Mouse (Mus musculus) liver, embryonic 14.5 days (tissue): ENCODE results near the gene Pigb. TPM values are rescaled to one million over a fixed set of nuclear protein-coding genes. Genes with fewer than 3 reads are reported as not detected.

Experiments
- ATAC-seq: fragments of 200-750 bp; cut with Nextera tagmentation; 2 replicates; pipeline ENCODE4 v1.8.0; 2017; ENCODE audit warnings: moderate number of reproducible peaks, mild to moderate bottlenecking, moderate library complexity; ENCODE audit not compliant: insufficient read depth
- DNase-seq, 3 experiments: peaks; one replicate each; pipeline ENCODE4 v3.0.0-alpha.2; 2012 to 2013; ENCODE audit warnings: low read depth in 3 of 3, low spot score in 3 of 3
- H3K27ac ChIP-seq: fragments of 300-500 bp; sonication (generic); 2 replicates; pipeline ENCODE4 v1.5.1; 2014; ENCODE audit warnings: moderate library complexity, mild to moderate bottlenecking, control low read depth, inconsistent platforms
- H3K27me3 ChIP-seq: fragments of 300-500 bp; sonication (generic); 2 replicates; pipeline ENCODE4 v1.6.1; 2014; ENCODE audit warnings: mild to moderate bottlenecking, low read length, moderate library complexity; ENCODE audit not compliant: control insufficient read depth, insufficient read depth
- H3K36me3 ChIP-seq: fragments of 300-500 bp; sonication (generic); replicated peaks from 2 replicates; pipeline ENCODE4 v1.6.1; 2014; ENCODE audit warnings: low read depth; ENCODE audit not compliant: control insufficient read depth, insufficient read depth
- H3K4me1 ChIP-seq, 2 experiments: fragments of 200-500 bp in 1 of 2; fragments of 300-500 bp in 1 of 2; sonication (generic) in 1 of 2; replicated peaks; 2 replicates each; pipeline ENCODE4 v1.6.1; 2012 to 2014; ENCODE audit warnings: antibody characterized with exemption in 1 of 2, inconsistent platforms in 1 of 2, low read length in 1 of 2; ENCODE audit not compliant: control insufficient read depth in 2 of 2, insufficient read depth in 2 of 2
- H3K4me2 ChIP-seq: fragments of 300-500 bp; sonication (generic); 2 replicates; pipeline ENCODE4 v1.6.1; 2014; ENCODE audit warnings: low read depth, mild to moderate bottlenecking, control low read depth, moderate library complexity
- H3K4me3 ChIP-seq, 2 experiments: fragments of 200-500 bp in 1 of 2; fragments of 300-500 bp in 1 of 2; sonication (generic) in 1 of 2; 2 replicates each; pipeline ENCODE4 v1.5.1; 2012 to 2014; ENCODE audit warnings: low read depth in 2 of 2, low read length in 2 of 2, mild to moderate bottlenecking in 2 of 2, control low read depth in 1 of 2, inconsistent platforms in 1 of 2, moderate library complexity in 1 of 2; ENCODE audit not compliant: insufficient read depth in 1 of 2
- H3K9ac ChIP-seq: fragments of 300-500 bp; sonication (generic); replicated peaks from 2 replicates; pipeline ENCODE4 v1.6.1; 2014; ENCODE audit warnings: mild to moderate bottlenecking, control low read depth, moderate library complexity
- H3K9me3 ChIP-seq: fragments of 300-500 bp; sonication (generic); 2 replicates; pipeline ENCODE4 v1.6.1; 2016; ENCODE audit warnings: low read length, mixed read lengths; ENCODE audit not compliant: control insufficient read depth
- CTCF ChIP-seq: IDR thresholded peaks from 2 replicates; pipeline ENCODE4 v1.5.1; 2016; ENCODE audit warnings: antibody characterized with exemption, low read depth, control low read depth
- EP300 ChIP-seq: IDR thresholded peaks from 2 replicates; pipeline ENCODE4 v1.6.1; 2016; ENCODE audit warnings: antibody characterized with exemption, low read depth
- WGBS: fragments of 180-500 bp; shearing (Covaris S2); extraction: QIAGEN DNeasy Blood & Tissue Kit; methylation state at CpG from one replicate; pipeline ENCODE4 v1.1.7; 2014; ENCODE audit not compliant: insufficient replicate concordance; 5-methylcytosine and 5-hydroxymethylcytosine counted together
- polyA plus RNA-seq, 2 experiments: library from polyadenylated mRNA; depleted of rRNA in 1 of 2; stranded (reverse) in 1 of 2; unstranded in 1 of 2; fragments of >200 nt; fragmentation: Nextera tagmentation in 1 of 2; extraction: Ambion mirVana in 1 of 2; gene quantifications; 2 replicates each; pipeline versions ENCODE4 v1.2.1 to v1.2.3; 2012 to 2014

Gene Pigb
- polyA plus RNA-seq, 2 experiments: 4.3 to 5.2 TPM

GRCm38 (mm10) chr9:73039222-73039945 lies 794 bp downstream of the Pigb start:
- peak overlapping the region; percentile 89 for H3K9ac ChIP-seq
- peak; percentile 74 to 79 (median 77) for DNase-seq
- peak; percentile 86 for ATAC-seq
- peak overlapping the region; percentile 89 for H3K4me2 ChIP-seq
- H3K4me3 ChIP-seq: peak overlapping the region; percentile 70 to 86
- no peaks in the 10 kb centered on the region for H3K9me3 ChIP-seq
- no peak for TF ChIP-seq EP300
- H3K4me1 ChIP-seq: peaks cover 8 to 11% of the 10 kb centered on the region in 2 experiments
- H3K27ac ChIP-seq: peak overlapping the region; percentile 46
- H3K27me3 ChIP-seq: no peaks in the 10 kb centered on the region
- H3K36me3 ChIP-seq: no peaks in the 10 kb centered on the region
- WGBS: under 1% methylated on average over 49 of the region's 49 CpGs

- Histone ChIP-seq H3K27me3 (no peaks in the 10 kb centered on the region), H3K9ac (no peak overlapping the region), H3K4me3 (no peak overlapping the region), H3K4me2 (no peak overlapping the region), H3K9me3 (no peaks in the 10 kb centered on the region), H3K27ac (no peak overlapping the region), H3K36me3 (no peaks in the 10 kb centered on the region), H3K4me1 (no peaks in the 10 kb centered on the region)
- DNase-seq: no peak
- peak; percentile 30 for TF ChIP-seq CTCF
- no peak for TF ChIP-seq EP300
- no peak for ATAC-seq
- WGBS: 80% methylated on average over 1 of the region's 1 CpGs
These were observed 6.8 kb downstream of the Pigb start for GRCm38 (mm10) chr9:73033406-73033805.

GRCm38 (mm10) chr9:73031421-73031820 lies 8.8 kb downstream of the Pigb start:
- no peaks in the 10 kb centered on the region for H3K36me3 ChIP-seq
- H3K27ac ChIP-seq: no peak overlapping the region
- no peaks in the 10 kb centered on the region for H3K27me3 ChIP-seq
- no peak overlapping the region for H3K4me2 ChIP-seq
- WGBS: 57% methylated on average over 4 of the region's 4 CpGs
- ATAC-seq (no peak), DNase-seq (no peak)
- no peak overlapping the region for H3K9ac ChIP-seq
- no peak overlapping the region for H3K4me3 ChIP-seq
- no peaks in the 10 kb centered on the region for H3K4me1 ChIP-seq
- TF ChIP-seq CTCF (no peak), EP300 (no peak)
- H3K9me3 ChIP-seq: no peaks in the 10 kb centered on the region

- DNase-seq: no peak
- H3K27ac ChIP-seq: no peak overlapping the region
- H3K36me3 ChIP-seq: no peaks in the 10 kb centered on the region
- no peak overlapping the region for H3K9ac ChIP-seq
- TF ChIP-seq CTCF (no peak), EP300 (no peak)
- 68% methylated on average over 1 of the region's 1 CpGs for WGBS
- H3K4me1 ChIP-seq: no peaks in the 10 kb centered on the region
- no peak for ATAC-seq
- no peak overlapping the region for H3K4me2 ChIP-seq
- H3K9me3 ChIP-seq: no peaks in the 10 kb centered on the region
- no peak overlapping the region for H3K4me3 ChIP-seq
- H3K27me3 ChIP-seq: no peaks in the 10 kb centered on the region
These were observed 9.7 kb downstream of the Pigb start for GRCm38 (mm10) chr9:73030443-73030842.

GRCm38 (mm10) chr9:73025818-73026636 lies 14.2 kb downstream of the Pigb start:
- Histone ChIP-seq H3K27ac (no peak overlapping the region), H3K9me3 (no peaks in the 10 kb centered on the region), H3K27me3 (no peaks in the 10 kb centered on the region), H3K4me1 (no peaks in the 10 kb centered on the region), H3K4me2 (no peak overlapping the region), H3K36me3 (no peaks in the 10 kb centered on the region), H3K4me3 (no peak overlapping the region), H3K9ac (no peak overlapping the region)
- no peak for ATAC-seq
- no peak for DNase-seq
- 55% methylated on average over 16 of the region's 17 CpGs for whole genome bisulfite sequencing
- TF ChIP-seq EP300: no peak
- no peak for TF ChIP-seq CTCF
